Mouse (Mus musculus): ENCODE data around the gene Aanat.

DNA sequence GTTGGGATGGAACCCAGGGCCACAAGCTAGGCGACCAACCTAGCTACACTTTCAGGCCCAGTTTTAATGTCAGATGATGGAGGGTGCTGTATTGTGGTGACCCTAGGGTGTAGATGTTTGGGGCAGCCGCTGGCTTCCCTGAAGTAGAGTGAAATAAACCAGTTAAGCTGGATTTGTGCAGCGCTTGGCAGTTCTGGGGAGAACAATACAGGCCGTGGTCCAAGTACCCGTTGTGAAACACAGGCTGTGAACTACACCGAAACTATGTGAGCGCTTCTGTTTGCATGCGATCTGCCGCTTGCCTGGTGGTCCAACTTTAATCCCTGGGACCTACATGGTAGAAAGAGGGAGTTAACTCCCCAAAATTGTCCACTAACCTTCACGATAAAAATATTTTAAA lies 46.7 kb downstream of the Aanat start:
- TF ChIP-seq CTCF (conservative IDR thresholded peaks at IDR 0.05 in 1 of 2, IDR thresholded peaks at IDR 0.05 in 1 of 2; ENCODE audit: low read depth in 2 of 2, low read length in 2 of 2) (no peak), NRF1 (IDR thresholded peaks at IDR 0.05; ENCODE audit: low read depth, low read length) (no peak), IRF4 (IDR thresholded peaks at IDR 0.05; ENCODE audit: low read depth, low read length) (no peak), PAX5 (IDR thresholded peaks at IDR 0.05; ENCODE audit: low read length) (no peak), EP300 (IDR thresholded peaks at IDR 0.05; ENCODE audit: low read length) (no peak)
